Mouse (Mus musculus): ENCODE measurements around the gene Bcl7a.

DNA sequence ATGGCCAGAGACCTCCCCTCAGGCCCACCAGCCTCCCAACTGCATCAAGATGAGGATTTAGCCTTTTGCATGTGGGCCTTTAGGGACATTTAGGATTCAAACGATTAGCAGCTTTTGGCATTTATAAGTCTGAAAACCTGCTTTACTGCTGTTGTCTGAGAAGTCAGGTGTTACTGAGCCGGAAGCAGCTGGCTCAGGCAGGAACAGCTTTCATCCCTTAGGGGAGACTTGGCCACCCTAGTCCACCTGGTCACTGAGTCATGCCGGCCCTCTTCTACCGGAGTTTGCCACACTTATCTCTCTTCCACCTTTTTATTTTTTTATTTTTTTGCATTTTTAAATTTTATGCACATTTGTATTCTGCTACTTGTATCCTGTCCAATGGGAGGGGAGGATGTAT is 13.6 kb downstream of the Bcl7a start:
- TF ChIP-seq GATA1 (IDR thresholded peaks at IDR 0.05; ENCODE audit: borderline replicate concordance, low read length) (no peak), FLI1 (IDR thresholded peaks at IDR 0.05; ENCODE audit: low read length) (no peak)

Measured in megakaryocyte, embryonic 14.5 days (primary cell).